In genomic region chr3:81369742-81370141, GRCm38 (mm10) we compare ENCODE assay signal across 26 mouse cellular contexts.
A peak's percentile ranks its signal among the peaks of the same experiment; 100 is the strongest.
DNase-seq lines count a peak whose midpoint lies in the region; ATAC-seq and TF ChIP-seq lines count a peak whose summit lies in the region.
"Had no signal": no experiment of that assay in that cellular context is flagged by ENCODE, and none has a peak within 500 bp of the region (broad histone marks: within the 10 kb centered on the region; RNA-seq: fewer than 3 reads in every experiment).

No protein-coding gene starts in this region.

- no peak overlapping the region for H3K4me2 ChIP-seq in embryonic facial prominence, embryonic 14.5 days (ENCODE audit: low read depth, low read length)
- H3K4me2 ChIP-seq in lung, embryonic 14.5 days, result no peak overlapping the region
- no peak overlapping the region for H3K4me2 ChIP-seq in stomach, embryonic 14.5 days (replicated peaks; ENCODE audit: low read depth, low read length)
- no peak overlapping the region for H3K4me2 ChIP-seq in stomach, postnatal 0 days (replicated peaks; ENCODE audit: low read depth)
- H3K4me2 ChIP-seq in hindbrain, embryonic 16.5 days (ENCODE audit: low read length), result no peak overlapping the region
- H3K4me2 ChIP-seq: embryonic facial prominence, embryonic 12.5 days; forebrain, embryonic 12.5 days; forebrain, embryonic 15.5 days; heart, embryonic 12.5 days; heart, embryonic 15.5 days; hindbrain, embryonic 13.5 days had no signal

- no peak for TF ChIP-seq CTCF in lung, embryonic 14.5 days (IDR thresholded peaks at IDR 0.05; ENCODE audit: low read depth)
- no peak for TF ChIP-seq CTCF in stomach, postnatal 0 days (IDR thresholded peaks at IDR 0.05; ENCODE audit: low read depth)

- H3K9ac ChIP-seq in embryonic facial prominence, embryonic 14.5 days (ENCODE audit: low read depth, low read length), result no peak overlapping the region
- H3K9ac ChIP-seq in lung, embryonic 14.5 days, result no peak overlapping the region
- no peak overlapping the region for H3K9ac ChIP-seq in stomach, embryonic 14.5 days (replicated peaks; ENCODE audit: low read depth, low read length)
- no peak overlapping the region for H3K9ac ChIP-seq in stomach, postnatal 0 days (ENCODE audit: low read length)
- H3K9ac ChIP-seq in hindbrain, embryonic 16.5 days (ENCODE audit: low read depth, low read length), result no peak overlapping the region
- H3K9ac ChIP-seq: embryonic facial prominence, embryonic 12.5 days; forebrain, embryonic 12.5 days; forebrain, embryonic 15.5 days; heart, embryonic 12.5 days; heart, embryonic 15.5 days; hindbrain, embryonic 13.5 days had no signal

- no peak for ATAC-seq in embryonic facial prominence, embryonic 14.5 days (ENCODE audit: low read depth)
- ATAC-seq in lung, embryonic 14.5 days (ENCODE audit: insufficient read depth), result peak; percentile 91
- ATAC-seq in stomach, embryonic 14.5 days (ENCODE audit: insufficient number of reproducible peaks, insufficient read depth, low FRiP score, low read depth), result peak; percentile 23; the same call in 1 of the 2 replicates
- ATAC-seq in stomach, postnatal 0 days (ENCODE audit: low FRiP score, low TSS enrichment), result no peak
- ATAC-seq in hindbrain, embryonic 16.5 days, result no peak
- ATAC-seq: forebrain, embryonic 15.5 days; Patski had no signal

- TF ChIP-seq EP300 in stomach, postnatal 0 days (optimal IDR thresholded peaks at IDR 0.05), result no peak

- H3K36me3 ChIP-seq in embryonic facial prominence, embryonic 14.5 days (ENCODE audit: control insufficient read depth, insufficient read depth, low read length), result no peaks in the 10 kb centered on the region
- no peaks in the 10 kb centered on the region for H3K36me3 ChIP-seq in embryonic facial prominence, embryonic 10.5 days (replicated peaks)
- no peaks in the 10 kb centered on the region for H3K36me3 ChIP-seq in lung, embryonic 14.5 days (ENCODE audit: insufficient read depth)
- H3K36me3 ChIP-seq in stomach, embryonic 14.5 days (ENCODE audit: control insufficient read depth, insufficient read depth, low read length), result no peaks in the 10 kb centered on the region
- H3K36me3 ChIP-seq in stomach, postnatal 0 days (ENCODE audit: control insufficient read depth, insufficient read depth, low read length), result no peaks in the 10 kb centered on the region
- H3K36me3 ChIP-seq in hindbrain, embryonic 16.5 days (ENCODE audit: control insufficient read depth, insufficient read depth, low read length), result no peaks in the 10 kb centered on the region
- H3K36me3 ChIP-seq: embryonic facial prominence, embryonic 12.5 days; forebrain, embryonic 12.5 days; forebrain, embryonic 15.5 days; heart, embryonic 12.5 days; heart, embryonic 15.5 days; hindbrain, embryonic 10.5 days; hindbrain, embryonic 13.5 days had no signal

- no peak overlapping the region for H3K27ac ChIP-seq in embryonic facial prominence, embryonic 14.5 days (replicated peaks; ENCODE audit: low read depth, low read length)
- H3K27ac ChIP-seq in embryonic facial prominence, embryonic 10.5 days (replicated peaks), result no peak overlapping the region
- H3K27ac ChIP-seq in lung, embryonic 14.5 days (ENCODE audit: low read depth), result no peak overlapping the region
- no peak overlapping the region for H3K27ac ChIP-seq in stomach, embryonic 14.5 days (ENCODE audit: low read length)
- no peak overlapping the region for H3K27ac ChIP-seq in stomach, postnatal 0 days (replicated peaks)
- no peak overlapping the region for H3K27ac ChIP-seq in hindbrain, embryonic 16.5 days (ENCODE audit: low read depth, low read length)
- H3K27ac ChIP-seq: embryonic facial prominence, embryonic 12.5 days; forebrain, embryonic 12.5 days; forebrain, embryonic 15.5 days; heart, embryonic 15.5 days; hindbrain, embryonic 10.5 days; hindbrain, embryonic 13.5 days had no signal

- no peak overlapping the region for H3K4me3 ChIP-seq in embryonic facial prominence, embryonic 14.5 days (ENCODE audit: low read depth, low read length)
- H3K4me3 ChIP-seq in embryonic facial prominence, embryonic 10.5 days, result no peak overlapping the region
- H3K4me3 ChIP-seq in lung, embryonic 14.5 days (ENCODE audit: low read depth, low read length), result no peak overlapping the region
- H3K4me3 ChIP-seq in stomach, embryonic 14.5 days (ENCODE audit: low read depth, low read length), result no peak overlapping the region
- H3K4me3 ChIP-seq in stomach, postnatal 0 days (ENCODE audit: low read depth, low read length), result no peak overlapping the region
- H3K4me3 ChIP-seq in hindbrain, embryonic 16.5 days (ENCODE audit: low read length), result no peak overlapping the region
- H3K4me3 ChIP-seq: embryonic facial prominence, embryonic 12.5 days; erythroblast, embryonic 14.5 days; forebrain, embryonic 12.5 days; forebrain, embryonic 15.5 days; heart, embryonic 12.5 days; heart, embryonic 15.5 days; hindbrain, embryonic 10.5 days; hindbrain, embryonic 13.5 days had no signal

- DNase-seq in embryonic facial prominence, embryonic 14.5 days (ENCODE audit: low spot score), result peak; percentile 58
- no peak for DNase-seq in embryonic facial prominence, embryonic 10.5 days (ENCODE audit: low spot score)
- DNase-seq in lung, embryonic 14.5 days, result peak; percentile 83
- no peak for DNase-seq in lung, adult 18-20 months
- DNase-seq in stomach, postnatal 0 days (ENCODE audit: low spot score), result no peak
- DNase-seq in spleen, adult 12 weeks (ENCODE audit: low spot score), result no peak
- DNase-seq: adrenal gland, postnatal 10 days; adrenal gland, postnatal 36 days; cerebellum, adult 18-20 months; cerebellum, adult 9-10 months; cerebellum, postnatal 14 days; gastrocnemius, postnatal 25 days; heart, adult 18-20 months; heart, postnatal 10 days; heart, postnatal 36 days had no signal

- no peaks in the 10 kb centered on the region for H3K27me3 ChIP-seq in embryonic facial prominence, embryonic 14.5 days (replicated peaks; ENCODE audit: control insufficient read depth, insufficient read depth, low read length)
- H3K27me3 ChIP-seq in embryonic facial prominence, embryonic 10.5 days (replicated peaks; ENCODE audit: low read depth, poor library complexity, severe bottlenecking), result no peaks in the 10 kb centered on the region
- H3K27me3 ChIP-seq in lung, embryonic 14.5 days (ENCODE audit: insufficient read depth, low read length), result no peaks in the 10 kb centered on the region
- no peaks in the 10 kb centered on the region for H3K27me3 ChIP-seq in stomach, embryonic 14.5 days (ENCODE audit: control insufficient read depth, insufficient read depth, low read length)
- no peaks in the 10 kb centered on the region for H3K27me3 ChIP-seq in stomach, postnatal 0 days (ENCODE audit: control insufficient read depth, insufficient read depth, low read length)
- H3K27me3 ChIP-seq in hindbrain, embryonic 16.5 days (replicated peaks; ENCODE audit: control insufficient read depth, insufficient read depth, low read length), result no peaks in the 10 kb centered on the region
- H3K27me3 ChIP-seq: embryonic facial prominence, embryonic 12.5 days; forebrain, embryonic 12.5 days; forebrain, embryonic 15.5 days; heart, embryonic 12.5 days; heart, embryonic 15.5 days; hindbrain, embryonic 13.5 days; Patski had no signal

- H3K4me1 ChIP-seq in embryonic facial prominence, embryonic 14.5 days (ENCODE audit: control insufficient read depth, insufficient read depth, low read length), result no peaks in the 10 kb centered on the region; the same call in 1 of the 2 replicates
- H3K4me1 ChIP-seq in embryonic facial prominence, embryonic 10.5 days, result no peaks in the 10 kb centered on the region
- H3K4me1 ChIP-seq in lung, embryonic 14.5 days (ENCODE audit: insufficient read depth), result no peaks in the 10 kb centered on the region
- no peaks in the 10 kb centered on the region for H3K4me1 ChIP-seq in stomach, embryonic 14.5 days (ENCODE audit: control insufficient read depth, insufficient read depth, low read length)
- no peaks in the 10 kb centered on the region for H3K4me1 ChIP-seq in stomach, postnatal 0 days (replicated peaks; ENCODE audit: control insufficient read depth, insufficient read depth)
- H3K4me1 ChIP-seq in hindbrain, embryonic 16.5 days (ENCODE audit: control insufficient read depth, insufficient read depth, low read depth, low read length), result no peaks in the 10 kb centered on the region
- H3K4me1 ChIP-seq: embryonic facial prominence, embryonic 12.5 days; forebrain, embryonic 12.5 days; forebrain, embryonic 15.5 days; heart, embryonic 12.5 days; heart, embryonic 15.5 days; hindbrain, embryonic 10.5 days; hindbrain, embryonic 13.5 days had no signal

- H3K9me3 ChIP-seq in embryonic facial prominence, embryonic 14.5 days (ENCODE audit: control insufficient read depth, low read length), result no peaks in the 10 kb centered on the region
- no peaks in the 10 kb centered on the region for H3K9me3 ChIP-seq in embryonic facial prominence, embryonic 10.5 days
- no peaks in the 10 kb centered on the region for H3K9me3 ChIP-seq in lung, embryonic 14.5 days (ENCODE audit: low read depth, low read length)
- no peaks in the 10 kb centered on the region for H3K9me3 ChIP-seq in stomach, embryonic 14.5 days (ENCODE audit: control insufficient read depth, low read depth, low read length)
- no peaks in the 10 kb centered on the region for H3K9me3 ChIP-seq in stomach, postnatal 0 days (ENCODE audit: control insufficient read depth, low read length)
- no peaks in the 10 kb centered on the region for H3K9me3 ChIP-seq in hindbrain, embryonic 16.5 days (ENCODE audit: control insufficient read depth, low read length)
- H3K9me3 ChIP-seq: embryonic facial prominence, embryonic 12.5 days; forebrain, embryonic 12.5 days; forebrain, embryonic 15.5 days; heart, embryonic 12.5 days; heart, embryonic 15.5 days; hindbrain, embryonic 10.5 days; hindbrain, embryonic 13.5 days had no signal

Comparison
In these comparisons a context has a peak if more than half of its experiments do, and no peak if none do; other contexts are left out.
1. ATAC-seq: peak in lung, embryonic 14.5 days (single experiment) and stomach, embryonic 14.5 days (single experiment); none in embryonic facial prominence, embryonic 14.5 days (single experiment), stomach, postnatal 0 days (single experiment) and hindbrain, embryonic 16.5 days (single experiment).
2. DNase-seq: peak in embryonic facial prominence, embryonic 14.5 days (single experiment) and lung, embryonic 14.5 days (single experiment); none in embryonic facial prominence, embryonic 10.5 days (single experiment), lung, adult 18-20 months (0 of 2), stomach, postnatal 0 days (single experiment) and spleen, adult 12 weeks (single experiment).